ENCODE assay signal across 8 mouse cellular contexts in genomic region chr12:32952416-32952815, GRCm38 (mm10). TPM values are rescaled to one million over a fixed set of nuclear protein-coding genes. Genes with fewer than 3 reads are reported as not detected.
A peak's percentile ranks its signal among the peaks of the same experiment; 100 is the strongest.
DNase-seq lines count a peak whose midpoint lies in the region; ATAC-seq and TF ChIP-seq lines count a peak whose summit lies in the region.

No protein-coding gene starts in this region.

- TF ChIP-seq CTCF in hindbrain, postnatal 0 days (IDR thresholded peaks at IDR 0.05; ENCODE audit: low read depth), result peak; percentile 61

- peak; percentile 64 for DNase-seq in kidney, adult 18-20 months
- peak; percentile 63 for DNase-seq in ZHBTc4 (ENCODE audit: low read depth, low spot score)
- peak; percentile 41 for DNase-seq in embryo, embryonic 10.5 days (ENCODE audit: low spot score)
- DNase-seq in hindbrain, postnatal 0 days (ENCODE audit: low spot score), result peak; percentile 35
- DNase-seq in liver, embryonic 11.5 days (ENCODE audit: low spot score), result no peak
- peak; percentile 51 to 55 for DNase-seq in right cerebral cortex, postnatal 10 days (ENCODE audit: low spot score in 2 of 2)
- peak; percentile 39 to 64 for DNase-seq in urinary bladder, postnatal 36 days (ENCODE audit: low spot score in 2 of 2)

- H3K27me3 ChIP-seq in kidney, embryonic 14.5 days (ENCODE audit: control insufficient read depth, insufficient read depth, low read length), result no peaks in the 10 kb centered on the region
- no peaks in the 10 kb centered on the region for H3K27me3 ChIP-seq in hindbrain, postnatal 0 days (ENCODE audit: insufficient read depth, low read length)
- no peaks in the 10 kb centered on the region for H3K27me3 ChIP-seq in liver, embryonic 11.5 days (replicated peaks; ENCODE audit: control insufficient read depth, insufficient read depth, low read length)

- peaks cover 26% of the 10 kb centered on the region for H3K4me1 ChIP-seq in kidney, embryonic 14.5 days (ENCODE audit: control insufficient read depth, insufficient read depth, low read length)
- H3K4me1 ChIP-seq in hindbrain, postnatal 0 days (ENCODE audit: insufficient read depth, low read length), result no peaks in the 10 kb centered on the region; the same call in 1 of the 2 replicates
- H3K4me1 ChIP-seq in liver, embryonic 11.5 days (replicated peaks; ENCODE audit: control insufficient read depth, insufficient read depth, low read length), result peaks cover 13% of the 10 kb centered on the region

- ATAC-seq in kidney, embryonic 14.5 days (ENCODE audit: low FRiP score, low TSS enrichment), result no peak
- no peak for ATAC-seq in hindbrain, postnatal 0 days
- no peak for ATAC-seq in liver, embryonic 11.5 days (replicated peaks; ENCODE audit: low FRiP score)

- no peaks in the 10 kb centered on the region for H3K36me3 ChIP-seq in kidney, embryonic 14.5 days (ENCODE audit: control insufficient read depth, insufficient read depth, low read length)
- H3K36me3 ChIP-seq in hindbrain, postnatal 0 days (ENCODE audit: insufficient read depth, low read length), result no peaks in the 10 kb centered on the region
- H3K36me3 ChIP-seq in liver, embryonic 11.5 days (ENCODE audit: control insufficient read depth, insufficient read depth, low read length), result no peaks in the 10 kb centered on the region

- no peak overlapping the region for H3K4me2 ChIP-seq in kidney, embryonic 14.5 days (replicated peaks; ENCODE audit: low read depth, low read length)
- H3K4me2 ChIP-seq in hindbrain, postnatal 0 days (ENCODE audit: low read depth, low read length), result 0 out of 2 replicates have a peak overlapping the region, but pooled peaks have one; percentile 10
- no peak overlapping the region; the same call in 1 of the 2 replicates for H3K4me2 ChIP-seq in liver, embryonic 11.5 days

- no peak overlapping the region for H3K9ac ChIP-seq in kidney, embryonic 14.5 days (ENCODE audit: low read depth, low read length)
- no peak overlapping the region for H3K9ac ChIP-seq in hindbrain, postnatal 0 days (replicated peaks; ENCODE audit: low read length)
- 0 out of 2 replicates have a peak overlapping the region, but pooled peaks have one; percentile 13 for H3K9ac ChIP-seq in liver, embryonic 11.5 days (ENCODE audit: low read depth, low read length)

- H3K4me3 ChIP-seq in kidney, embryonic 14.5 days (ENCODE audit: low read length), result no peak overlapping the region
- H3K4me3 ChIP-seq in hindbrain, postnatal 0 days (ENCODE audit: low read length), result no peak overlapping the region
- H3K4me3 ChIP-seq in liver, embryonic 11.5 days (ENCODE audit: low read depth, low read length), result no peak overlapping the region

- H3K9me3 ChIP-seq in kidney, embryonic 14.5 days (ENCODE audit: control insufficient read depth, low read length), result no peaks in the 10 kb centered on the region
- no peaks in the 10 kb centered on the region for H3K9me3 ChIP-seq in hindbrain, postnatal 0 days (ENCODE audit: low read length)
- no peaks in the 10 kb centered on the region for H3K9me3 ChIP-seq in liver, embryonic 11.5 days (ENCODE audit: control insufficient read depth, low read length)

- H3K27ac ChIP-seq in kidney, embryonic 14.5 days (ENCODE audit: low read depth, low read length), result no peak overlapping the region
- H3K27ac ChIP-seq in hindbrain, postnatal 0 days, result no peak overlapping the region
- no peak overlapping the region for H3K27ac ChIP-seq in liver, embryonic 11.5 days (ENCODE audit: low read depth, low read length)

- 38% methylated on average over 3 of the region's 3 CpGs for WGBS in kidney, embryonic 14.5 days
- 34% methylated on average over 3 of the region's 3 CpGs for WGBS in hindbrain, postnatal 0 days
- WGBS in liver, embryonic 11.5 days, result 28% methylated on average over 3 of the region's 3 CpGs

RNA-seq across cellular contexts. Expression of gene Sypl, which starts 1.3 kb away (rescaled TPM):
- polyA plus RNA-seq in kidney, embryonic 14.5 days (2014; fragmentation: Nextera tagmentation; extraction: Ambion mirVana), result 104 and 135 TPM in 2 replicates
- total RNA-seq in hindbrain, postnatal 0 days (2014; rRNA removed), result 21.5 and 22.6 TPM in 2 replicates
- polyA plus RNA-seq in hindbrain, postnatal 0 days (2015; fragmentation: Nextera tagmentation; extraction: Ambion mirVana), result 46.8 and 48.3 TPM in 2 replicates
- polyA plus RNA-seq in liver, embryonic 11.5 days (2014; fragmentation: Nextera tagmentation; extraction: Ambion mirVana), result 72.6 and 75.2 TPM in 2 replicates
